Mouse (Mus musculus): ENCODE data around the gene Adam8.

Adam8 gene

GRCm38 (mm10) chr7:139979011-139979719 is 13.2 kb downstream of the Adam8 start:
- no peak for DNase-seq (ENCODE audit: low read depth, low spot score)

- DNase-seq (ENCODE audit: low read depth, low spot score) = peak; percentile 61
These were observed 14.0 kb downstream of the Adam8 start, which contains the start of gene 6430531B16Rik for GRCm38 (mm10) chr7:139978278-139978892. TSS of gene 6430531B16Rik (minus strand) at chr7:139978755.

DNA sequence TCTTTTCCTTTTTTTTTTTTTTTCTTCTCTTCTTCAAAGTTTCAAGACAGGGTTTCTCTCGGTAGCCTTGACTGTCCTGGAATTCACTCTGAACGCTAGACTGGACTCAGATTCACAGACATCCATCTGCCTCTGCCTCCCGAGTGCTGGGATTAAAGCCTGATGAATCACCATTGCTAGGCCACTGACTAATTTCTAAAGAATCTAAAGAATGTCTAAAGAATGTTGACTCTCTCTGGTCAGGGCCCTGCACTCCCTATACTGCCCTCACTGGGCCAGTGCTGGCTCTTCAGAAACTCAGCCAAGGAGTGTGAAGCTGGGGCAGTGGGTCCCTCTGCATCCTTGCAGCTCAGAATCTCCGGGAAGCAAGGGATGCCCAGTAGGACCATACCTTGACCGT is 16.9 kb downstream of the Adam8 start:
- no peak for DNase-seq (ENCODE audit: low read depth, low spot score)

DNA sequence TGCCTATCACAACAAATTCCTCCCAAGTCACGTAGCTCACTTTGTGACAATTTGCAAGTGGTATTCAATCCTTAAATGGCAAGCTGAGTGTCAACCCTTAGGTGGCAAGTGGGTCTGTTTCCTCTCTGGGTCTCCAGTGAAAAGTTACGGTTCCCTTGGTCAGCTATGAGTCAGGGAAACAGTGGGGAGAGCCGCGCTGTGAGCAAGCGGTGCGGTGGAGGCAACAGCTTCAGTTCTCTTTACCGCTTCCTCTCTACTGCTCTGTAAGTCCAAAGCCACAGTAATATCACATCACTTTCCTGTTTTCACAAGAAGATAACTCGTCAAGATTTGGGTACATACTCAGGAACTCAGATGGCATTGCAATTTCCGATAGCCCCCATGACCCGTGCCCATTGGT is 18.1 kb downstream of the Adam8 start:
- no peak for DNase-seq (ENCODE audit: low read depth, low spot score)

DNA sequence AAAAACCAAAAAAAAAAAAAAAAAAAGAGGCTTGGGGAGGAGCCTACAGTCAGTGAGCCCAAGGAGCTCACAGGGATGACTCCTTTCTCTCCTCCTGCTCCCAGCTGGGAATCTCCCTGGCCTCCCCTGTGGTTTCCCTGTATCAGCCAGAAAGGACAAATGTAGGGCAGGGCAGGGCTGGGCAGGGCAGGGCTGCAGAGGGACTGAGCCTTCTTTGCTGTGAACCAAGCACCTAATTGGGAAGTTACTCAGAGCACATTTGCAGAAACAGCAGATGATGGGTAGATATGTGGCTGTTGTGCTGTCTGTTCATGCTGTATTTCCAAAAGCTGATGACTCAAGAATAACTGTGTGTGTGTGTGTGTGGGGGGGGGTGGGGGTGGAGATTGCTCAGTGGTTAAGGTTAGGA is 19.4 kb downstream of the Adam8 start:
- no peak for DNase-seq (ENCODE audit: low read depth, low spot score)

- no peak for DNase-seq (ENCODE audit: low read depth, low spot score)
These were observed 20.9 kb downstream of the Adam8 start for GRCm38 (mm10) chr7:139971436-139971835.

DNA sequence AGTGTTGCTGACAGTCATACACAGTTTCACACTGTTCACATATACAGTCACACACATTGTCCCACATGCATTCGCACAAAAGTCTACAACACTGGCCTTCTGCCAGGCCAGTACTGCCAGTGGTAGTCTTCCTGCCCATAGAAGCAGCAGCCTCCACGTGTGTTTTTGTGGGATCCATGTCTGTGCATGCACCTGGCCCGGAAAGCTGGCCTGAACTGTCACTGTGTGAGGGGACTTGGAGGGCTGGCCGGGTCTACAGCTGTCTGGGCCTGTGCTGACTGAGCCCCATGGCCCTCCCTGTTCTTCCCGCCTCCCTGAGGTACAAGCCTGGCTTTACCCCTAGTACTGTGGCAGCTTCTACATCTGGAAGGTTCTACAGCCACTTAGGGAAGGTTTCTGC is 21.4 kb downstream of the Adam8 start:
- DNase-seq (ENCODE audit: low read depth, low spot score) = no peak

DNA sequence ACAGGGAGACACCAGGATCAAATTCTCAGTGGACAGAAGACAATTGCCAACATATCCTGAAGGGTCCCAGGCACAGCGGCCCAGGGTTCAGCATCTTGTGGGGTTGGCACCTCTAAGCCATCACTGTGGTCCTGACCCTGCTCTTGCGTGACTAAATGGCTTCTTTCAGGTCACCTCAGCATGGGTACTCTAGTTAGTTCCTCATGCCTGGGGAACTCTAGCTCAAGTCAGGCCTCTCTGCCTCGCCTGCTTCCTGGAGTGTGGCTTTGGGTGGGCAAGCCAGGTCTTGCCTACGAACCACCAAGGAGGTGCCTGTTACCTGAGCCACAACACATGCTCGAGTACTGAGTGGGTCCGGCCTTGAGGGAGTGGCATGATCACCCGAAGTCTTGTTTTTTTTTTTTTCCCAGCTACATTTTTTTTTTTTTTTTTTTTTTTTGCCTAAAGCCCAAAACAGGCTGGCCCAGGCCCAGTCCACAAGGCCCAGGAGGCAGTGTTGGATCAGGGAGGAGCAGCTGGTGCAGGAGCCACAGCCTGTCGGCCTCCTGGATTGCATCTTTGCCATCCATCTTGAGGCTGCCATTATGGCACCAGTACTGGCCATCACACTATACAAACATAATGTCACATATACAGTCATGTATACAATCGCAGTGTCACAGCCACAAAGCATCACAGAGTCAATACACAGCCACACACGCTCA is 22.0 kb downstream of the Adam8 start:
- no peak for DNase-seq (ENCODE audit: low read depth, low spot score)

DNA sequence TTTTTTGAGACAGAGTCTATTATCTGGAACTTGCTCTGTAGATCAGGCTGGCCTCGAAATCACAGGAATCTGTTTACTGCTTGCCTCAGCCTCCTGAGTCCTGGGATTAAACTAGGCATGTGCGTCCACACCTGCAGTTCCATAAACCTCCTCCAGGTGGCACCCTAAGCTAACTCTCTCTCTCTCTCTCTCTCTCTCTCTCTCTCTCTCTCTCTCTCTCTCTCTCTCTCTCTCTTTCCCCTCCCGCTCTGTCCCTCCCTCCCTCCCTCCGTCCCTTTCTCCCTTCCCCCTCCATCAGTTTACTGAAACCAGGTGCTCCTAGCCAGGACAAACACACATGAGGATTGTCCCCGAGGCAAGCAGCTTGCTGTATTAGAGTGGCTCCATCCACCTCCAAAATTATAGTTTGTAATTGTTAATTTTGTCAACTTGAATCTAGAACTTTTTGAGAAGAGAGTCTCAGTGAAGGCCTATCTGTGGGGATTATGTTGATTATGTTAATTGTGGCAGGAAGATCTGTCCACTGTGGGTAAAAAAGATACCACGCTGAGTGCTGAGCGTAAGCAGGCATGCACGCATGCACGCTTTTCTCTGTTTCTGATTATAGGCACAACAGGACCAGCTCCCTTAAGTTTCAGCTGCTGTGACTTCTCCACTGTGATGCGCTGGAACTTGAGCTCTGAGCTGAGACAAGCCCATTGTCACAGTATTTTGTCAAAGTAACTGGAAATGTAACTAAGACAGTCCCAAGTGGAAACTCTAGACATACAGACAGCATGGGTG is 22.8 kb downstream of the Adam8 start:
- DNase-seq (ENCODE audit: low read depth, low spot score) = no peak

GRCm38 (mm10) chr7:139968428-139968827 is 23.9 kb downstream of the Adam8 start:
- DNase-seq (ENCODE audit: low read depth, low spot score) = no peak

GRCm38 (mm10) chr7:139967175-139967574 is 25.2 kb downstream of the Adam8 start:
- no peak for DNase-seq (ENCODE audit: low read depth, low spot score)

DNA sequence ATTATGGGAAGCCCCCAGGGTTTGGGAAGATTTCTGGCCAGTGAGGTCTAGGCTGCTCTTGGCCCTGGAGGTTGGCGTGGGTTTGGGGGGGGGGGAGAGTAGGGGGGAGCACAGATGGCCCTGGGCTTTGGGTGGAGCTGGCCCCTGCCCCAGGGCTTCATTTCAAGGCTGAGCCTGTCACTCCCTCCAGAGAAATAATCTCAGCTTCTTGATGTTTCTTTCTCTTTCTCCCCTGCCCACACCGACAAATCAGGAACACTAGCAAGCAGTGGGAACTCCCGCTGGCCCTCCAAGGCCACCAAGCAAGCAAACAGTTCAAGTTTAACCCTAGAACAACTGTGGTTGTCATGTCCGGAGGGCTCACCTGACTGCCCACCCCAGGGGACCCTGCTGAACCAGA is 28.5 kb downstream of the Adam8 start:
- no peak for DNase-seq (ENCODE audit: low read depth, low spot score)

GRCm38 (mm10) chr7:139961141-139961540 is 31.2 kb downstream of the Adam8 start:
- no peak for DNase-seq (ENCODE audit: low read depth, low spot score)

DNA sequence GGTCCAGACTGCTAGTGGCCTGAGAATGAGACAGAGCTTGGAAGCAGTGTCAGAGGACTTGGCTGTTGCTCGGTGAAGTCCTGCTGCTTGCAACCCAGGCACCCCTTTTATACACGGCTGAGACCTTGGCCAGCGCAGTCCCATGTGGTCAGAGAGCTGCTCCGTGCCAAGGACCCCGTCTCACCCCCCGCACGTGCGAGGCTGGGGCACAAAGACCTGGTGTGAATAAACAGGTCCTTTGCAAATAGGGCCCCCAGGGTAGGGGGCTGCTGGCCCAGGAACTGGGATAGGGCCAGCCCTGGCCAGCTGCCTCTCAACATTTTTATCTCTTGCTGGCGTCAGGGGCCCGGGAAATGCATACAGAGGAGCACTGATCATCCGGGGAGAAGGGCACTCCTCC is 34.4 kb downstream of the Adam8 start:
- no peak for DNase-seq (ENCODE audit: low read depth, low spot score)

- no peak for DNase-seq (ENCODE audit: low read depth, low spot score)
These were observed 34.9 kb downstream of the Adam8 start for GRCm38 (mm10) chr7:139957437-139957836.

- no peak for DNase-seq (ENCODE audit: low read depth, low spot score)
These were observed 35.7 kb downstream of the Adam8 start for GRCm38 (mm10) chr7:139956658-139957057.

- no peak for DNase-seq (ENCODE audit: low read depth, low spot score)
These were observed 36.9 kb downstream of the Adam8 start for GRCm38 (mm10) chr7:139955505-139955904.

DNA sequence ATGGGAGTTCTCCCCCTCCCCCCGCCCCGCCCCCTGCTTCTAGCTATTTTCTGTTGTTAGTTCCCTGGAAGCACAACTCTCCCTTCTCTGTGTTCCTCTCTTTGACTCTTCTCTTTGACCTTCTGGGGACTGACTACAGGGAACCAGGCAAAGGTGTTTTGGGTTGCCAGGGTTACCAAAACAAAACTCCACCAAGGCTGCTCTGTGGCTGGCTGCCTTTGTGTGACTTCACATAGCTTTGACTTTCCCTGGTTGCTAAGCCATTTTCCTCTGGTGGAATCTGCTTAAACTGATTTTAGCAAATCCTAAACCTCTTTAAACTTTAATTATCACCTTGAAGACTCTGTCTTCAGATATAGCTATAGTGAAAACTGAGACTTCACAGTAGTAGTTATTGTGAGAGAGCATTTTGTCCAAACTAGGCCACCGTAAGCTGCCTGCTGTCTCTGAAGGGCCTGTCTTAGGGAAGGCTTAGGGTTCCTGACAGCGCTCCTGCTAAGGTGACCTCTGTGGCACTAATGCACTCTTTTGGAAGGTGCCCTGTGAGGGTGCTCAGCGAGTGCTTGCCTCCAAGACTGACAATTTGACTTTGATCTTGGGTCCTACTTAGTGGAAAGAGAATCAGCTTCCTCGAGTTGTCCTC is 40.2 kb downstream of the Adam8 start:
- DNase-seq (ENCODE audit: low read depth, low spot score) = no peak

DNA sequence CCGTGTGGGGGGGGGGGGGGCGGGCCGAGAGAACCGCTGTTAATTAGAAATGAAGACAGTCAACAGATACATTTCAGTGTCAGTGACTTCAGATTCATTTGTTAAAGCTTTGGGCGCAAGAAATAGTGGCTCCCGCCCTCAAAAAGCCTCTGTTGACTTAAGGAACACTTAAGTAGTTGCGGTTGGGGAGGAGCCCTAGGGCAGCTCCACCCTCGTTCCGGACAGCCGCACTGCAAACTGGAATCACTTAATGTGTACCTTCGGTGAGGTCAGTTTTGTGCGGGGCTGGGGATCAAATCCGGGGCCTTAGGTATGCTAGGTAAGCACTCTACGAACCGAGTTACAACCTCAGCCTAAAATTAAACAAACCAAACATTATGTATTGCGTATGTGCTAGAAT is 41.3 kb downstream of the Adam8 start:
- DNase-seq (ENCODE audit: low read depth, low spot score) = no peak

- DNase-seq (ENCODE audit: low read depth, low spot score) = no peak
These were observed 41.9 kb downstream of the Adam8 start for GRCm38 (mm10) chr7:139950283-139950971.

GRCm38 (mm10) chr7:139949893-139950282 is 42.5 kb downstream of the Adam8 start:
- DNase-seq (ENCODE audit: low read depth, low spot score) = no peak
